Mouse (Mus musculus): Measurements from ENCODE around the gene Sirpa. TPM values are rescaled to one million over a fixed set of nuclear protein-coding genes. Genes with fewer than 3 reads are reported as not detected.

Sirpa gene
- total and polyA plus RNA-seq, 3 experiments: 28.3 to 29.4 (median 28.9) TPM

- H3K36me3 ChIP-seq (ENCODE audit: control insufficient read depth, insufficient read depth, low read length): no peaks in the 10 kb centered on the region
- H3K9ac ChIP-seq (ENCODE audit: low read depth, low read length): no peak overlapping the region
- peaks cover 25% of the 10 kb centered on the region for H3K4me1 ChIP-seq (ENCODE audit: control insufficient read depth, insufficient read depth, low read length)
- no peak overlapping the region; the same call in 1 of the 2 replicates for H3K27ac ChIP-seq
- WGBS: 39% methylated on average over 9 of the region's 9 CpGs
- H3K79me2 ChIP-seq (replicated peaks; ENCODE audit: control insufficient read depth, insufficient read depth, low read length): peaks cover 2% of the 10 kb centered on the region; the same call in 1 of the 2 replicates
- H3K27me3 ChIP-seq (ENCODE audit: control insufficient read depth, insufficient read depth, low read length): no peaks in the 10 kb centered on the region
- intact Hi-C loops (cut with DNase I): loop anchor here (10.0 kb wide), 1 partner anchor 207 kb away; the partner anchor contains the start of gene Stk35
- no peak overlapping the region for H3K4me3 ChIP-seq
- no peak for TF ChIP-seq CTCF (IDR thresholded peaks at IDR 0.05)
- no peak for TF ChIP-seq EP300 (IDR thresholded peaks at IDR 0.05; ENCODE audit: insufficient read depth, low read depth, low read length)
- no peak for TF ChIP-seq POLR2A (IDR thresholded peaks at IDR 0.05; ENCODE audit: insufficient read depth, low read depth, low read length)
- DNase-seq: no peak
Measured at GRCm38 (mm10) chr2:129598094-129598493, 5.5 kb downstream of the Sirpa start.

- TF ChIP-seq POLR2A (IDR thresholded peaks at IDR 0.05; ENCODE audit: insufficient read depth, low read depth, low read length) (no peak), EP300 (IDR thresholded peaks at IDR 0.05; ENCODE audit: insufficient read depth, low read depth, low read length) (no peak), CTCF (IDR thresholded peaks at IDR 0.05) (no peak)
- H3K4me3 ChIP-seq: no peak overlapping the region
- peaks cover 29% of the 10 kb centered on the region for H3K4me1 ChIP-seq (ENCODE audit: control insufficient read depth, insufficient read depth, low read length)
- 53% methylated on average over 8 of the region's 8 CpGs for WGBS
- H3K9ac ChIP-seq (ENCODE audit: low read depth, low read length): no peak overlapping the region
- peaks cover 2% of the 10 kb centered on the region; the same call in 1 of the 2 replicates for H3K79me2 ChIP-seq (replicated peaks; ENCODE audit: control insufficient read depth, insufficient read depth, low read length)
- H3K27ac ChIP-seq: no peak overlapping the region
- no peaks in the 10 kb centered on the region for H3K36me3 ChIP-seq (ENCODE audit: control insufficient read depth, insufficient read depth, low read length)
- intact Hi-C loops (cut with DNase I): loop anchor here (5.0 to 10.0 kb wide), 2 partner anchors 62 to 205 kb away; partner anchors contain the start of genes F830045P16Rik and Stk35
- DNase-seq: no peak
- H3K27me3 ChIP-seq (ENCODE audit: control insufficient read depth, insufficient read depth, low read length): no peaks in the 10 kb centered on the region
Measured at GRCm38 (mm10) chr2:129599231-129600084, 6.8 kb downstream of the Sirpa start.

- Histone ChIP-seq H3K36me3 (ENCODE audit: control insufficient read depth, insufficient read depth, low read length) (no peaks in the 10 kb centered on the region), H3K4me1 (ENCODE audit: control insufficient read depth, insufficient read depth, low read length) (peaks cover 25% of the 10 kb centered on the region), H3K27ac (peak overlapping the region; percentile 47), H3K9ac (ENCODE audit: low read depth, low read length) (no peak overlapping the region), H3K27me3 (ENCODE audit: control insufficient read depth, insufficient read depth, low read length) (no peaks in the 10 kb centered on the region), H3K4me3 (no peak overlapping the region), H3K79me2 (replicated peaks; ENCODE audit: control insufficient read depth, insufficient read depth, low read length) (peaks cover 2% of the 10 kb centered on the region; the same call in 1 of the 2 replicates)
- intact Hi-C loops (cut with DNase I): loop anchor here (5.0 kb wide), 1 partner anchor 64 kb away; the partner anchor contains the start of gene F830045P16Rik
- peak; percentile 56 to 73 for DNase-seq
- 89% methylated on average over 1 of the region's 1 CpGs for WGBS
- no peak for TF ChIP-seq EP300 (IDR thresholded peaks at IDR 0.05; ENCODE audit: insufficient read depth, low read depth, low read length)
- no peak for TF ChIP-seq POLR2A (IDR thresholded peaks at IDR 0.05; ENCODE audit: insufficient read depth, low read depth, low read length)
- TF ChIP-seq CTCF (IDR thresholded peaks at IDR 0.05): peak; percentile 42
Measured at GRCm38 (mm10) chr2:129601059-129601650, 8.5 kb downstream of the Sirpa start.

- intact Hi-C loops (cut with DNase I): loop anchor here (5.0 kb wide), 1 partner anchor 65 kb away; the partner anchor contains the start of gene F830045P16Rik
- Histone ChIP-seq H3K27me3 (ENCODE audit: control insufficient read depth, insufficient read depth, low read length) (no peaks in the 10 kb centered on the region), H3K36me3 (ENCODE audit: control insufficient read depth, insufficient read depth, low read length) (no peaks in the 10 kb centered on the region), H3K79me2 (replicated peaks; ENCODE audit: control insufficient read depth, insufficient read depth, low read length) (peaks cover 2% of the 10 kb centered on the region; the same call in 1 of the 2 replicates), H3K4me1 (ENCODE audit: control insufficient read depth, insufficient read depth, low read length) (peaks cover 25% of the 10 kb centered on the region), H3K9ac (ENCODE audit: low read depth, low read length) (no peak overlapping the region), H3K4me3 (no peak overlapping the region), H3K27ac (no peak overlapping the region)
- no peak for DNase-seq
- no peak for TF ChIP-seq CTCF (IDR thresholded peaks at IDR 0.05)
- TF ChIP-seq EP300 (IDR thresholded peaks at IDR 0.05; ENCODE audit: insufficient read depth, low read depth, low read length): no peak
- no peak for TF ChIP-seq POLR2A (IDR thresholded peaks at IDR 0.05; ENCODE audit: insufficient read depth, low read depth, low read length)
- 79% methylated on average over 10 of the region's 10 CpGs for WGBS
Measured at GRCm38 (mm10) chr2:129601894-129602663, 9.4 kb downstream of the Sirpa start.

- Histone ChIP-seq H3K27me3 (ENCODE audit: control insufficient read depth, insufficient read depth, low read length) (no peaks in the 10 kb centered on the region), H3K4me3 (no peak overlapping the region), H3K4me1 (ENCODE audit: control insufficient read depth, insufficient read depth, low read length) (peaks cover 20% of the 10 kb centered on the region), H3K27ac (no peak overlapping the region), H3K9ac (ENCODE audit: low read depth, low read length) (no peak overlapping the region), H3K36me3 (ENCODE audit: control insufficient read depth, insufficient read depth, low read length) (no peaks in the 10 kb centered on the region), H3K79me2 (replicated peaks; ENCODE audit: control insufficient read depth, insufficient read depth, low read length) (peaks cover 2% of the 10 kb centered on the region; the same call in 1 of the 2 replicates)
- WGBS: 94% methylated on average over 7 of the region's 7 CpGs
- TF ChIP-seq POLR2A (IDR thresholded peaks at IDR 0.05; ENCODE audit: insufficient read depth, low read depth, low read length) (no peak), CTCF (IDR thresholded peaks at IDR 0.05) (no peak), EP300 (IDR thresholded peaks at IDR 0.05; ENCODE audit: insufficient read depth, low read depth, low read length) (no peak)
- intact Hi-C loops (cut with DNase I): loop anchor here (5.0 kb wide), 1 partner anchor 66 kb away; the partner anchor contains the start of gene F830045P16Rik
- no peak for DNase-seq
Measured at GRCm38 (mm10) chr2:129602856-129603255, 10.2 kb downstream of the Sirpa start.

Data from heart, adult 2 months (tissue).